Mouse (Mus musculus) MEL (cell line): ENCODE measurements around the gene Shpk. TPM values are rescaled to one million over a fixed set of nuclear protein-coding genes. Genes with fewer than 3 reads are reported as not detected.
A peak's percentile ranks its signal among the peaks of the same experiment; 100 is the strongest.

Experiments
- DNase-seq: peaks from one replicate; pipeline ENCODE4 v3.0.0; 2011; ENCODE audit warnings: low read depth, low spot score
- H3K27ac ChIP-seq: 2 replicates; pipeline ENCODE4 v1.5.1; 2012; ENCODE audit warnings: low read depth, mild to moderate bottlenecking, control low read depth, low read length, moderate library complexity; ENCODE audit not compliant: control insufficient read depth
- H3K27me3 ChIP-seq, 2 experiments: fragments of 150-350 bp in 1 of 2; sonication (generic) in 1 of 2; 2 replicates each; pipeline ENCODE4 v1.6.1; 2012; ENCODE audit warnings: low read length in 2 of 2, mild to moderate bottlenecking in 2 of 2, improper control_type of control experiment in 1 of 2, moderate library complexity in 1 of 2; ENCODE audit not compliant: insufficient read depth in 2 of 2, control insufficient read depth in 1 of 2
- H3K36me3 ChIP-seq, 2 experiments: 2 replicates each; pipeline ENCODE4 v1.6.1; 2012 to 2014; ENCODE audit warnings: low read length in 2 of 2, improper control_type of control experiment in 1 of 2, inconsistent platforms in 1 of 2, mild to moderate bottlenecking in 1 of 2; ENCODE audit not compliant: insufficient read depth in 2 of 2, control insufficient read depth in 1 of 2
- H3K4me1 ChIP-seq, 2 experiments: fragments of 150-350 bp in 1 of 2; sonication (generic) in 1 of 2; 2 replicates each; pipeline ENCODE4 v1.6.1; 2012; ENCODE audit warnings: low read length in 2 of 2, improper control_type of control experiment in 1 of 2, mild to moderate bottlenecking in 1 of 2; ENCODE audit not compliant: insufficient read depth in 2 of 2, control insufficient read depth in 1 of 2
- H3K4me3 ChIP-seq, 2 experiments: fragments of 150-350 bp in 1 of 2; sonication (generic) in 1 of 2; 2 replicates each; pipeline ENCODE4 v1.5.1; 2012; ENCODE audit warnings: low read depth in 2 of 2, low read length in 2 of 2, mild to moderate bottlenecking in 2 of 2, moderate library complexity in 2 of 2, control low read depth in 1 of 2, improper control_type of control experiment in 1 of 2; ENCODE audit not compliant: control insufficient read depth in 1 of 2, insufficient read depth in 1 of 2
- H3K79me2 ChIP-seq: 2 replicates; pipeline ENCODE4 v1.6.1; 2012; ENCODE audit warnings: mild to moderate bottlenecking, low read length, moderate library complexity; ENCODE audit not compliant: control insufficient read depth, poor library complexity, insufficient read depth
- H3K9ac ChIP-seq: 2 replicates; pipeline ENCODE4 v1.6.1; 2012; ENCODE audit warnings: low read depth, mild to moderate bottlenecking, control low read depth, low read length, moderate library complexity; ENCODE audit not compliant: control insufficient read depth, poor library complexity, severe bottlenecking
- H3K9me3 ChIP-seq: fragments of 150-350 bp; sonication (generic); replicated peaks from 2 replicates; pipeline ENCODE4 v1.6.1; 2012; ENCODE audit warnings: mild to moderate bottlenecking, low read length, improper control_type of control experiment, moderate library complexity; ENCODE audit not compliant: insufficient read depth
- BHLHE40 ChIP-seq: IDR thresholded peaks from 2 replicates; pipeline ENCODE4 v1.6.1; 2012; ENCODE audit warnings: low read depth, mild to moderate bottlenecking, inconsistent platforms, low read length, improper control_type of control experiment, borderline replicate concordance
- CHD1 ChIP-seq: IDR thresholded peaks from 2 replicates; pipeline ENCODE4 v1.6.1; 2012; ENCODE audit warnings: low read depth, mild to moderate bottlenecking, inconsistent platforms, low read length, improper control_type of control experiment
- CHD2 ChIP-seq: IDR thresholded peaks from 2 replicates; pipeline ENCODE4 v1.6.1; 2011; ENCODE audit warnings: low read length, improper control_type of control experiment
- E2F4 ChIP-seq: IDR thresholded peaks from 2 replicates; pipeline ENCODE4 v1.6.1; 2011; ENCODE audit warnings: low read depth, low read length, improper control_type of control experiment, borderline replicate concordance
- EP300 ChIP-seq, 2 experiments: IDR thresholded peaks; 2 replicates each; pipeline ENCODE4 v1.6.1; 2011; ENCODE audit warnings: improper control_type of control experiment in 2 of 2, low read length in 2 of 2, low read depth in 1 of 2, mild to moderate bottlenecking in 1 of 2
- JUND ChIP-seq: IDR thresholded peaks from 2 replicates; pipeline ENCODE4 v1.6.1; 2011; ENCODE audit warnings: low read depth, mild to moderate bottlenecking, improper control_type of control experiment, low read length
- MEF2A ChIP-seq: IDR thresholded peaks from 2 replicates; pipeline ENCODE4 v1.6.1; 2014; ENCODE audit warnings: low read depth, mild to moderate bottlenecking, inconsistent platforms, low read length, improper control_type of control experiment; ENCODE audit not compliant: poor library complexity, insufficient replicate concordance, severe bottlenecking; ENCODE audit errors: extremely low read depth
- MXI1 ChIP-seq: IDR thresholded peaks from 2 replicates; pipeline ENCODE4 v1.6.1; 2011; ENCODE audit warnings: mild to moderate bottlenecking, low read depth, low read length, improper control_type of control experiment
- MYB ChIP-seq: IDR thresholded peaks from 2 replicates; pipeline ENCODE4 v1.6.1; 2011; ENCODE audit warnings: mild to moderate bottlenecking, low read depth, low read length, improper control_type of control experiment
- NELFE ChIP-seq: IDR thresholded peaks from 2 replicates; pipeline ENCODE4 v1.6.1; 2011; ENCODE audit warnings: low read depth, low read length, improper control_type of control experiment
- POLR2AphosphoS2 ChIP-seq: IDR thresholded peaks from 2 replicates; pipeline ENCODE4 v1.6.1; 2011; ENCODE audit warnings: low read length, improper control_type of control experiment
- POLR2AphosphoS5 ChIP-seq: IDR thresholded peaks from 2 replicates; pipeline ENCODE4 v1.6.1; 2012; ENCODE audit warnings: low read depth, borderline replicate concordance, mild to moderate bottlenecking, inconsistent platforms, low read length, moderate library complexity, mixed read lengths
- RAD21 ChIP-seq: IDR thresholded peaks from 2 replicates; pipeline ENCODE4 v1.6.1; 2011; ENCODE audit warnings: mild to moderate bottlenecking, low read depth, low read length, improper control_type of control experiment
- SIN3A ChIP-seq: IDR thresholded peaks from 2 replicates; pipeline ENCODE4 v1.6.1; 2012; ENCODE audit warnings: low read length, improper control_type of control experiment, inconsistent platforms
- SMC3 ChIP-seq: IDR thresholded peaks from 2 replicates; pipeline ENCODE4 v1.6.1; 2011; ENCODE audit warnings: low read depth, low read length, improper control_type of control experiment
- UBTF ChIP-seq: IDR thresholded peaks from 2 replicates; pipeline ENCODE4 v1.6.1; 2012; ENCODE audit warnings: low read depth, mild to moderate bottlenecking, inconsistent platforms, low read length, improper control_type of control experiment, moderate library complexity, borderline replicate concordance; ENCODE audit not compliant: insufficient read depth
- USF2 ChIP-seq, 2 experiments: IDR thresholded peaks; 2 replicates each; pipeline ENCODE4 v1.6.1; 2011 to 2012; ENCODE audit warnings: improper control_type of control experiment in 2 of 2, low read length in 2 of 2, borderline replicate concordance in 1 of 2, inconsistent platforms in 1 of 2, low read depth in 1 of 2, mild to moderate bottlenecking in 1 of 2; ENCODE audit not compliant: insufficient read depth in 1 of 2
- ZC3H11A ChIP-seq: IDR thresholded peaks from 2 replicates; pipeline ENCODE4 v1.6.1; 2012; ENCODE audit warnings: low read depth, mild to moderate bottlenecking, inconsistent platforms, low read length, improper control_type of control experiment
- ZMIZ1 ChIP-seq: IDR thresholded peaks from 2 replicates; pipeline ENCODE4 v1.6.1; 2012; ENCODE audit warnings: low read depth, mild to moderate bottlenecking, inconsistent platforms, low read length, improper control_type of control experiment, moderate library complexity
- ZNF384 ChIP-seq: IDR thresholded peaks from 2 replicates; pipeline ENCODE4 v1.6.1; 2012; ENCODE audit warnings: low read depth, mild to moderate bottlenecking, inconsistent platforms, low read length, improper control_type of control experiment
- polyA plus RNA-seq, 2 experiments: library from polyadenylated mRNA; stranded (reverse) in 1 of 2; unstranded in 1 of 2; fragments of >175 nt in 1 of 2; fragments of >200 nt in 1 of 2; gene quantifications; 2 replicates each; pipeline versions ENCODE4 v1.2.1 to v1.2.4; 2012; ENCODE audit warnings: low replicate concordance in 2 of 2, low read depth in 1 of 2; ENCODE audit not compliant: insufficient read length in 2 of 2, insufficient read depth in 1 of 2, missing spikeins in 1 of 2
- total RNA-seq: library from RNA; depleted of rRNA; stranded (reverse); fragments of 300-350 nt; gene quantifications from 2 replicates; pipeline ENCODE4 v1.2.3, GENCODE M21; 2012

Shpk gene
- total and polyA plus RNA-seq, 3 experiments = 1.4 to 1.6 TPM; not detected in 1

DNA sequence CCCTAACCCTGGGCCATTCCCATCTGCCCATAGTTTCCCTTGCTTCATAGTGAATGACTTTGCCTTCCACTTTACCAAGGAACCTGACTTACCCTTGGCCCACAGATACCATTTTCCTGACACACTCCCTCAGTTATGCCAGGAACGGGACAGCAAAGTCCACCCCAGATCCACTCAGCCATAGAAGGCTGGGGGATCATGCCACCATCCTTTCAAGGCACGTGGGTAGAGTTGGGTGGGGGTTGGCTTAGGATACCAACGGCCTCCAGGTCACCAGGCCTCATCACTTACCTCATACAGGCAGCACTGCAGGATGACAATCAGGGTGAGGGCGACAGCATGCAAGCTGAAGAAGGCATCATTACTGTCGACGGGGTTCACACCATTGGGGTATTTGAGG lies 12.0 kb upstream of the Shpk start:
- H3K79me2 ChIP-seq = no peaks in the 10 kb centered on the region
- no peak overlapping the region for H3K4me3 ChIP-seq
- H3K36me3 ChIP-seq = no peaks in the 10 kb centered on the region

DNA sequence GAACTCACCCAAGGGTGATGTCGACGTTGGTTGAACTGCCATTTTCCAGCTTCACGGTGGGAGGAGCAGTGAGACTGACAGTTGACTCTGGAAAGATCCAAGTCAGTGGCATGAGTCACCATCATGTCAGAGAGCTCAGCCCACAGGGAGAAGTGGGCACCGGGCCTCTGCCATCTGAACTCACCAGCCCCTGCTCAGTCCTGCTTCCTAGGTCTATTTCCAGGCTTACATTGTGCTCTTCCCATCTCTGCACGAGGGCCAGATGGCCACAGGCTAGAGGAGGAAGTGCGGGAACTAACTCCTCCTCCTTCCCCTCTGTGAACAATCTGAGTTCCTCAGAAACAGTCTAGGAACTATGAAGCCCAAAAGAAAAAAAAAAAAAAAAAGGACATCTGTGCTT lies 6.2 kb upstream of the Shpk start:
- no peaks in the 10 kb centered on the region for H3K9me3 ChIP-seq
- no peak overlapping the region for H3K4me3 ChIP-seq
- no peak overlapping the region for H3K9ac ChIP-seq
- H3K4me1 ChIP-seq = 0 out of 4 replicates have a peak, but pooled peaks cover 0 to 1% of the 10 kb centered on the region in 2 experiments
- H3K79me2 ChIP-seq = no peaks in the 10 kb centered on the region
- no peak overlapping the region for H3K27ac ChIP-seq
- H3K36me3 ChIP-seq = no peaks in the 10 kb centered on the region
- TF ChIP-seq NELFE (no peak), ZNF384 (0 out of 2 replicates have a peak, but pooled peaks have one; percentile 32), JUND (no peak), CHD1 (no peak), UBTF (no peak), BHLHE40 (no peak), USF2 (IDR thresholded peaks at IDR 0.05; ENCODE audit: borderline replicate concordance in 1 of 2, insufficient read depth in 1 of 2, low read depth in 1 of 2, low read length in 2 of 2) (no peak)
- H3K27me3 ChIP-seq = no peaks in the 10 kb centered on the region
- no peak for DNase-seq

More for the DNA sequence above, 12.0 kb upstream of the Shpk start:
- H3K9ac ChIP-seq = no peak overlapping the region
- H3K9me3 ChIP-seq = no peaks in the 10 kb centered on the region
- DNase-seq = no peak
- H3K4me1 ChIP-seq = no peaks in the 10 kb centered on the region
- H3K27me3 ChIP-seq = no peaks in the 10 kb centered on the region
- no peak overlapping the region for H3K27ac ChIP-seq
- TF ChIP-seq MEF2A = no peak
- no peak for TF ChIP-seq POLR2AphosphoS5
- TF ChIP-seq ZMIZ1 = no peak
- TF ChIP-seq POLR2AphosphoS2 = no peak
- TF ChIP-seq ZC3H11A = no peak
- TF ChIP-seq E2F4 = no peak
- no peak for TF ChIP-seq CHD2
- TF ChIP-seq SMC3 = no peak
- no peak for TF ChIP-seq NELFE
- no peak for TF ChIP-seq MXI1
- TF ChIP-seq SIN3A = no peak
- TF ChIP-seq MYB = no peak
- no peak for TF ChIP-seq ZNF384
- no peak for TF ChIP-seq EP300 (IDR thresholded peaks at IDR 0.05; ENCODE audit: low read depth in 1 of 2, low read length in 2 of 2)
- no peak for TF ChIP-seq RAD21
- no peak for TF ChIP-seq JUND
